Mouse (Mus musculus): ENCODE measurements around the gene Fndc4.

Fndc4 gene

DNA sequence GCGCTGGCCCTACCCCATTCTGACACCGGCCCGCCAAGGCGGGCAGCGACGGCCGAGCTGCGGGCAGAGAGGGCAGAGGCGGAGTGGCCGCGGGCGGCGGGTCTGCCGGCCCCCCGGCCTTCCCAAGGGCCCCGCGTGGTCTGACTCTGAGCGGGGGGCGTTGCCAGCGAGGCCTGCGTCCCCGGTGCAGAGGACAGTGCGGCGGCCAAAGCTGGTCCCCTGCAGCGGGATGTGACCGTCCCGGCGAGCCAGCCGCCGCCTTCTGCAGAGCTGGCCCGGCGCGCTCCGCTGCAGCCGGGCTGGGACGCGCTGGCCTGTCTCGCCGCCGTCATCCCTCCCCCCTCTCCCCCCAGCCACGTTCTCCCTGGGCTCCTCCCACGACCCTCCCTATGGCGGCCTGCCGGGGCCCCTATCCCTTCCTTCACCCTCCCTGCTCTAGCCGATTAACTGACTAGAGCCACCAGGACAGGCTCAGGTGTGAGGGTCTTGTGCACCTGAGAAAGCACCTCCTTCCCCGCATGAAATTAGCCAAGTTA is at the start of gene Fndc4:
TSS of gene Fndc4 (minus strand) at position 475 of the 536 bp plus-strand sequence.
- DNase-seq (ENCODE audit: low read depth, low spot score): peak; percentile 42

DNA sequence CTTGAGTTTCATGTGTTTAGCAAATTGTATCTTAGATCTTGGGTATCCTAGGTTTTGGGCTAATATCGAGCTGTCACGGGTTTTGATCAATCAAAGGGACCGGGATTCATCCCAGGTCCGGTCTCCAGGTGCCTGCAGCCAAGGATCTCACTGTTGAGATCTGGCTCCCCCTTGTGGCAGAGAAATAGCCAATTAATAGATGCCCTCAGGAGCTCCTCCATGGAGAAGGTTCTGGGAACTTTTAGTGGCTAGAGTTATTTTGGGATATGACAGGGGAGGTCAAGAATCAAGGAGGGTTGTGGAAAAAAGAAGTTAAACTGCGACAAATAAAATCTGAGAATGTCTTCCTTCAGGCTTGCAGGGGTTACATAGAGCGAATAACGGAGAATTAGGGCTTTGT is 32.4 kb upstream of the Fndc4 start:
- DNase-seq (ENCODE audit: low read depth, low spot score): peak; percentile 54

DNA sequence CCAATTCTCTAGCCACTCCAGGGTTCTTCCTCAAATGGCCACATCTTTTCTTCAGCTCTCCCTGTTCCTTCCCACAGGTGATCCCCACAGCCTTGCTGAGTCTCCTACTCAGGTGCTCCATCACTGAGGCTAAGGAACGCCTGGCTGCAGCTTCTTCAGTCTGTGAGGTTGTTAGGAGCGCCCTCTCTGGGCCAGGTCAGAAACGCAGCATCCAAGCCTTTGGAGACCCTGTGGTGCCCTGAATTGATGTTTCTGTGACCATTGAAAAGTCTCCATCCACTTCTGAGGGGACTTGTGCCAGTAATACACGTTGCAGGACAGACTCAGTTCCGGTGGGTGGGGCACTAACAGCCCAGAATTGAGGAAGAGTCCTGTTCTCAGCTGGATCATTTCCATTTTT is 31.0 kb upstream of the Fndc4 start:
- no peak for DNase-seq (ENCODE audit: low read depth, low spot score)

DNA sequence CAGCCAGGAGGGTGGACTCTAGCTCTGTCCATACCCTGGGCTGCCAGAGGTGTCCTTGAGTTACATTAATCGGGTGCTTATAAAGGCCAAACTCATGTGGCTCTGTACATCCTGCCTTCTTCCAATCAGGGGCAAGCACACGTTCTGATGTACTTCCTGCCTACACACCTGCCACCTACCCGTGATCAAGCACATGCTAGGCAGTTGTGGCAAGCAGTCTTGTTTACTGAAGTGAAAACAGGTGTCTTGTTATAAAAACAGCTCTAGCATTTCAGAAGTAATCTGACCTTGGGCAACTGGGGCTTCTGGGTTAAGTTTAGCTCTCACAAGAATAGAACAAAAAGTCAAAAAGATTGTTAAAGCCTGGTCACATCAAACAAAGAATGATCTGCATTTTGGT is 28.2 kb upstream of the Fndc4 start:
- DNase-seq (ENCODE audit: low read depth, low spot score): no peak

DNA sequence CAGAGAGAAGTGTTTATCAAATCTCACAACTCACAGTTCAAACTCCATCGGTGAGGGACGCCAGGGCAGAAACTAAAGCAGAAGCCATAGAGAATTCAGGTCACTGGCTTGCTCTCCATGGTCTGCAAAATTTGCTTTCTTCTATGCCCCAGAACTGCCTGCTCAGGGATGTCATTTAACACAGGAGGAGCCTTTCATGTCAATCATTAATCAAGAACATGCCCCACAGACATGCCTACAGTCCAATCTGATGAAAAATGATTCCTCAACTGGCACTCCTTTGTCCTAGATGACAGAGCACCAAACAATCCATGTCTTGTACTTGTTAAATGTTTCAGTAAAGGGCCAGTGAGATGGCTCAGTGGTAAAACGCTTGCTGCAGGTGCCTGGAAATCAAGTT is 26.9 kb upstream of the Fndc4 start:
- DNase-seq (ENCODE audit: low read depth, low spot score): no peak

DNA sequence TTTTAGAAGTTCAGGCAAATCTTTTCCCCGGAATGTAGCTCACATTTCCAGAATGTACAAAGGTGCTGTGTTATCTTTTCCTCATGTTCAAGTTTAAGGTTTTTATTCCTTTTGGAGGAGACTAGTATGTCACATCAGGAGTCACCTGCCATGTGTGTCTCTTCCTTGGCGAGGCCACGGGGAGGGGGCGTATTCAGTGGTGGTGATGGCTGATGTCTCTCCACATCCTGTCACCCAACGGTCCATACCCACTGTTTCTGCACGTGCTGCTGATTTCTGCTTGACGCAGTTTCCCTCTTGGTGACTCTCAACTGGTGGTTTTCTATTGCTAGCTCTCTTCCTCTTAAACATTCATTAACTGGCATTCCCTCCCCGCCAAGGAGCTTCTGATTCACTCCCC is 16.9 kb upstream of the Fndc4 start:
- DNase-seq (ENCODE audit: low read depth, low spot score): no peak

DNA sequence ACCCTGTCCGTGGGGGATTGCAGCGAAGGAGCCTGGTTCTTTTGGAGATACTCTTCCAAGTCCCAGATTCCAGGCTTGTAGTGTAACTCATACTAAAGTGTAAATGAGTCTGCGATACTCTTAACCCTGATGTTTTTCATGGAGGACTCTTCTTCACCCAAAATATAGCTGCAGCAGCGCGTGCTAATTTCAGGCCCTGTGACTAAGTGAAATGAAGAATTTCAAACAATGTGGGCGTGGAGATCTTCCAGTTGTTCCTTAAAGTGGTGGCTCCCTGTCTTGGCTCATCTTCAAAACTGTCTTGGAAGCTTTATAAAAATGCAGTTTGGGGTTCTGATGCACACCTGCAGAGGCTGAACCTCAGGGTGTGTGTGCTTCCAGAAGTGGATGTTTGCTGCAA is 7.2 kb upstream of the Fndc4 start:
- no peak for DNase-seq (ENCODE audit: low read depth, low spot score)

DNA sequence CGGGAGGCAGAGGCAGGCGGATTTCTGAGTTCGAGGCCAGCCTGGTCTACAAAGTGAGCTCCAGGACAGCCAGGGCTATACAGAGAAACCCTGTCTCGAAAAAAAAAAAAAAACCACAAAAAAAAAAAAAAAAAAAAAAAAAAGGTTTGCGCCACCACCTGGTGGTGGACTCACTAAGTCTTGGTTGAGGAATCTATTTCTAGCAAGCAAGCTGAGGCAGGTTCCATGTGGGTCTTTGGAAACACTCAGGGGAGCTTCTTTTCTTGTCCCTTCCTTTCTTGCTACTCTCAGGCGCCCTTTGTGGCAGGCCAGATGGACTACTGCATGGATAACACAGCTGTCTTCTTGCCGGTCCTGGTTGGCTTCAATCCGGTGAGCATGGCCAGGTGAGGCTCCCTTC is 6.0 kb upstream of the Fndc4 start:
- DNase-seq (ENCODE audit: low read depth, low spot score): no peak

DNA sequence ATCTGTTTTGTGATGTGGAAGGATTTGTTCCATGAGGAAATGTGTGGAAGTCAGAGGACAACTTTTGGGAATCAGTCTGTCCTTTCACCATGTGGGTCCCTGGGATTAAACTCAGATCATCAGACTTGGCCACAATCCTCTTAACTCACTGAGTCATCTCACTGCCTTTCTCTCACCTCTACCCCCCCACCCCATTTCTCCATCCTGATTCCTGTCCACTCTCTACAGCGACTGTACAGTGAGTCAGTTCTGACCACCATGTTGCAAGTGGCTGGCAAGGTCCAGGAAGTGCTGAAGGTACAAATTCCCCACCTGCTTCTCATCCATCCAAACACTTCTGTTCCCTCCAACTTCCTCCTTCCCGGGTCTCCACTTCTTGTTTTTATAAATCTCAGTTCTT is 2.6 kb upstream of the Fndc4 start:
- DNase-seq (ENCODE audit: low read depth, low spot score): no peak

DNA sequence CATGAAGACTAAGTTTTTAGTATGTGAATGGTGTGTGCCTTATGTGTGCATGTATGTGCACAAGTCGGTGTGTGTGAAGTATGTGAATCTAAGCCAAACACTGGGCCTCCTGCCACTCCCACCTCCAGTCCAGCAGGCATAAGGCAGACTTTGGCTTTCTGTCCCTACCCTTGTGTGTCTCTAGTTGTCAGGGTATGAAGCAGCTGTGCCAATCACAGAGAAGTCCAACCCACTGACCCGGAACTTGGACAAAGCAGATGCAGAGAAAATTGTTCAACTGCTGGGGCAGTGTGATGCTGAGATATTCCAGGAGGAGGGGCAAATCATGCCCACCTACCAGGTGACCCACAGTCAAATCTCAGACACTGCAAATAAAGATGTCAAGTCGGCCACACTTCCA is 2.1 kb upstream of the Fndc4 start:
- DNase-seq (ENCODE audit: low read depth, low spot score): no peak

DNA sequence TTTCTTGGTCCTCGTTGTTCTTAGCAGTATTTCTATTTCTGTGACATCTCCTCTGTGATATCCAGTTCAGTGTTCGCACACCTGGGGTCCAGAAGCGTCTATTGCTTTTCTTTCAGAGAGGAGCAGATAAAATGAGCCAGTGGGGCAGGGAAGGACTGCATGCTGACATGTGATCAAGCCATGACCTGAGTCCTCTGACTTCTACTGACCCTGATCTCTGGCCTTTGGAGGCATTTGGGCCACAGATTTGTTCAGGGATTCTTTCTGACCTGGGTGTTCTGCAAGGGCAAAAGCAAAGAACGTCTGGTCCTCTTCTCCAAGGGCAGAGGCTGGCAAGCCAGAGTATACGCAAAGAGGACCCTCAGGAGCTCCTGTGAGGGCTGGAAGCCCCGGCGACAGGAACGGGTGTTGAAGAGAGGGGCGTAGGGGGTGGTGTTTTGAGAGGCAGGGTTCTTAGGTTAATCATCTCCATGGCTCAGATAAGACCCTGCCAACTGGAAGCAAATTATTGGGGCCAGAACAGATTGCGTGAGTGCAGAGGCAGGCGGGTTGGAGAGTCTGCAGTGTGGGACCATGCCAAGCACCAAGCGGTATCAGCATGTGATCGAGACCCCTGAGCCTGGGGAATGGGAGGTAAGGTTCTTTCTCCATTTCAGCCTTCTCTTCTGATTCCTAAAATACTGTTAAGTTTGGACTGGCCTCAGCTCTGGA is 1.3 kb upstream of the Fndc4 start, which contains the start of gene Gckr:
TSS of gene Gckr (plus strand) at position 397 of the 711 bp plus-strand sequence.
- DNase-seq (ENCODE audit: low read depth, low spot score): no peak

DNA sequence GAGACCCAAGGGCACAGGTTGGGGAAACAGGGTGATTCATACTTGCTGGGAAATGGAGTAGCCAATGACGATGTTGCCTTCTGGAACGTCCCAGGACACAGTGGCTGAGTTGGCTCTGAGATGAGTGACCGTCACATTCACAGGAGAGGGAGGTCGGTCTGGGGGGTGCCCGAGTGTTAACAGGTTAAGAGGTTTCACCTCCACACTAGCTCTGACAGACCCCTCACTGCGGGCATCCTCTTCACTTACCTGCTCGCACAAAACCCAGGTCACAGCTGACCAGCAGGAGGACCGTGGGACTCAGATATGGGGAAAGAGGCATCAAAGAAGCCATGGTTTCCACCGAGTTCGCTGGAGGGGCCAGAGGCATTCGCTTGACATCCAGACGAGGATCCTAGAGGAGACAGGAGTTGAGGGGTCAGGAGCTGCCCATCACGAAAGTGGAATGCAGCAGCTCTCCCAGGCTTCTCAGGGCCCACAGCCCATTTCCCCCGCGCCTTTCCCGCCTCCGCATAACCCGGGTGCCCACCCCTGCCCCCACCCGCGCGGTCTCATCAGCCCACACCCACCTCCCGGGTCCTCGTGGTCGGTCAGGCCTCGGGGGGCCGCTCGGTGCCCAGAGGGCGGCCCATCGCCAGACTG is 795 bp downstream of the Fndc4 start:
- no peak for DNase-seq (ENCODE audit: low read depth, low spot score)

DNA sequence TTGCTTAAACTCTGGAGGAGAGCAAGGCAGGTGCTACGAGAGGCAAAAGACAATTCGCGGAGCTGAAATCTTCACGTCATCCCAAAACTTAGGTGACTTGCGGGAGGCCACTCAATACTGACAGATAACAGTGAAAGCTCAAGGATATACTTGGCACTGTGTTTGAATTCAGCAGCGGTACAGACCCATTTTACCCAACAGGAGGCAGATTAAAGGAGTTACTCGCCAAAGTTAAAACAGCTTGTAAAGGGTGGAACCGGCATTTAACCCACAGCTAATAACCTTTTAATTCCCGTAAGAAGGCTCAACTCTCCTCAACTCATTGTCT is 4.6 kb downstream of the Fndc4 start:
- DNase-seq (ENCODE audit: low read depth, low spot score): no peak

DNA sequence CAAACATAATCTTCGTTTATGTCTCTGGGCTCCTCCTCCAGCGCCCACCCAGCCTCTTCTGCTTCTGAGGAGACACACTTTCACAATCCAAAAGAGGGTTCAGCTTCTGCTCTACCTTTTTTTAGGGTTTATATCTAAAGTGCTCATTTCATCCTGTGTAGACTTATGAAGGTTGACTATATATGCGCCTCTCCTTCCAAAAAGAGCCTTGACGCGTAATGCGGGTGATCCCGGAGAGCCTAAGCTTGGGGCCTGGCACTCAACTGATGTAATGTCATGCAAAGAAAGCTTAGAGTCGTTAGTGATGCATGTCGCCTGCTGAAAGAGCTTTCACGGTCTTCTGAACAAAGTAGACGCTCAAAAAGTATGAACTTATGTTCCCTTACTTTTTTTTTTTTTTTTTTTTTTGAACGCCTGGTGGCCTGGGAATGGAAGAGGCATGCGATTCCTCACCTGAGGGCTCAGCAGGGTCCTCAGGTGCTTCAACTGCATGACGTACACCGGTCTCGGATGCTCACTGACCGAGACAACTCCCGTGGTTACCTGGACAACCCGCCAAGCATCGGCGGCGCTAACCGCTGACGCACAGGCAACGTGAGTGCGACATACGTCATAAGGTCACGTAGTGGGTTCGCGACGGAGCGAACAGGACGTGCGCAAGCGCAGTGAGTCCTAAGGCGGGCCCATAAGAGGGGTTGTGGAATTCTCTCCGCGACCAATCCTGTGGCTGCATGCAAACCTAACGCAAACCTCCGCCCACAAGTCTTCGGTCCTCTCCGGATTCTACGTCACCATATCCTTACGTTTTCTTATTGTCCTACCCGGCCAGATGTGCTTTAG is 5.1 kb downstream of the Fndc4 start, which contains the start of gene Ift172:
TSS of gene Ift172 (minus strand) at position 596 of the 840 bp plus-strand sequence.
- DNase-seq (ENCODE audit: low read depth, low spot score): peak; percentile 92

DNA sequence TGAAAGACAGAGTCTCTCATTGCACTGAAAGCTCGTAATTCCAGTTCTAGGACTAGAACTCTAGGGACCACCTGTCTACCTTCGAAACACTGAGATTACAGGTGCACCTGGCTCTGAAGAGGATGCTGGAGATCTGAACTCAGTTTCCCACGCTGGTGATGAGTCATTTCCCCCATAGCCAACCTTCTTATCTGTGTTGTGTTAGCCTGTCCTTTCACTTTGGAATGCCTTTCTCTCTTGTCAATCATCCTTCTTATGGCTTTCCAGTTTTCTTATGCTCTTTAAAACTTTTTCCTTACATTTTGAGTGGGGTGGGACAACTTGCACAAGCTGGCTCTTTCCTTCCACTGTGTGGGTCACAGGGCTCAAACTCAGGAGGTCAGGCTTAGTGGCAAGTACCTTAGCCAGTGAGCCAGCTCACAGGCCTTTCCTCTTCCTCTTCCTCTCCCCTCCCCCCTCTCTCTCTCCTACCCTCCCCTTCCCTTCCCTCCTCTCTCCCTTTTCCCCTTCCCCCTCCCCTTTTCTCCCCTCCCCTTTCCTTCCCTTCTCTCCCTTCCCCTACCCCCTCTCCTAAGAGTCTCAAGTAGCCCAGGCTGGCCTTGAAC is 6.2 kb downstream of the Fndc4 start:
- no peak for DNase-seq (ENCODE audit: low read depth, low spot score)

DNA sequence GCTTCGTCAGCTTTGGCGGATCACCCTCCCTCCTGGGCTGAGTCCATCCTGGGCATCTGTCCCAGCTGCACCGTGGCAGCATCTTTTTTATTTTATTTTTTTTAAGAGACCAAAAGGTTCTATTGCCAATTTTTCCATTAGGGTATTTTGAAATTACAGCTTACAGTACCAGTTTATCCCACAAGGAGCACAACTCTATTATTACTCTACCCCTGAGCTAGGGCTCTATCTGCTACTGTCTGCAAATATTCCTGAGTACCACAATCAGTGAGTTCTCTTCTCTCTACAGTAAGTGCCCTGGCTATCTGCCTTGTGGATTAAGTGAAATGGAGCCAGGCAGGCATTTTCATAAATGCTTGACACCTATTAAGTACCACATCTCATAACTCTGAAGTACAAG is 7.2 kb downstream of the Fndc4 start:
- DNase-seq (ENCODE audit: low read depth, low spot score): no peak

DNA sequence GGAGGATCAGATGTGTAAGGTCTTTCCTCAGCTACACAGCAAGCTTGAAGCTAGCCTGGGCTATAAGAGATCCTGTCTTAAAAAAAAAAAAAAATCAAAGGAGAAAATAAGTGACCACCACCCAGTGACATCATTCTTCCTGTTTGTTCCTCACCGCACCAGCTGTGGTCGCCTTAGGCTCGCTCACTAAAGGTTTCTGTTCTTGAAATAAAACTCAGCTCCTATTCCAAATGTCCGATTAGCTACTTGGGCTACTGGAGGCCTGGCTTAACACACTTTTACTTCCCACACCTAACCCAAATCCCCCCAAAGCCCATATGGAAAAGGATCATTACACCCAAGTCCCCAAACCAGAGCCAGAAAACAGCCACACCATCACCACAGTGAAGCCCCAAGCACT is 7.7 kb downstream of the Fndc4 start:
- DNase-seq (ENCODE audit: low read depth, low spot score): no peak

DNA sequence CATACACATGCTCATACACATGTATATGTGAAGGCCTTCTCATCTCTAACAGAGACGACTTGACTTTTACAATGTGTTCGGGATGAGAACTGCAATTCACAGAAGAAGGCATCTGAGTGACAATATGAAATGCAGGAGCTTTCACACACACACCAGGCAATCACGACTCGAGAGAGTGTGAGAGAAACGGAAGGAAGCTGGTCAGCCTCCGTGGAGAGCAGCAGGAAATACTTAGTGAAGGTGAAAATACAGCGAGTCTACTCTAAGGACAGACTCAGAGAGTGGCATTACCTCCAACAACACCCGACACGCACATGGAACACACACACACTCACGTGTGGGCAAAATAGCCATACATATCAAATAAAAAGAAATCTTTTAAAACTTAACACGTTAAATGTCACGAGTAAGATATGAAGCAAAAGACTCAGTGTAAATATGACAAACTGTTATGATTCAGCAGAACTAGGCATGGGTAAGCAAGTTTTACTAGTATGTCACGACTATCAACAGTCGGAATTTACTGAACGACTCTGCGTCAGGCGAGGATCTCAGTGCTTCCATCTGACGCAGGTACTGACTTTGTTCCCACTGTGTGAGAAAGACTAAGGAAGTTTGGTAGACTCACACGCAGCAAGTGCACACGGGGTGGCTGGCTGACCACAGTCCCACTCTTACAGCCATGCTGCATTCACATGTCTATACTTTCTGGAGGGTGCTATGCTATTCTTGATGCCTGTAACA is 16.5 kb downstream of the Fndc4 start:
- no peak for DNase-seq (ENCODE audit: low read depth, low spot score)

DNA sequence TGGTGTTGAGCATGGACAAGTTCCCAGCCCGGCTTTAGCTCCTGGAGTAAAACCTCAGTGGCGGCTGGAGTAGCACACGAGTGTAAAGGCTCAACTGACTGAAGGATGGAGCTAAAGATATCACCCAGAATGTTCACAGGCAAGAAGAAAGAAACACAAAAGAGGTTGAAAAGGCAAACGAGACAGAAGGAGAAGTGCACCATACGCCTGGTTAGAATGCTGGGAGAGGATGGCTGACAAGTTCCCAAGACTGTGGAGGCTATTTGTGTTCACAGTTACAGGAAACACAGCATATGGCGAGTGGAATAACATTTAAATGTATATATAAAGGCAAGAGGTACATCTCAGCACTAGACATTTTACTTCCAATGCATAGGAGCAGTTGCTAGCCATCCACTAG is 22.9 kb downstream of the Fndc4 start:
- DNase-seq (ENCODE audit: low read depth, low spot score): no peak

DNA sequence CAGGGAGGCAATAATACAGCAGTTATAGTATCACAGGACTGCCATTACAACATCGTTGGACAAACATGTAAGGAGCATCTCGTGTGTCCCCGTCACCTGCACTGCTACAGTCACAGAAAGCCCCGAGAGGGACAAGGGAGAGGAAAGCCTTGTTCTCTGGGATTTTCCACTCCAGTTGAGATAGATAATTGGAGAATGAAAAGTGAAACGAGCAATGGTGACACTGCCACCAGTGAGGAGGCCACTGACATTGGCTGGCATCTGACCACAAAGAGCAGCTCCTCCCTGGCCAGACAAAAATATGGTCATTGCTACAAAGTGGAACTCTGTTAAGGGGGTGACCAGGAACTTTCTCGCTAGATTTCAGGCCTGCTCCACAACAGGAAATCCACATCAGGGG is 28.2 kb downstream of the Fndc4 start:
- DNase-seq (ENCODE audit: low read depth, low spot score): no peak

DNA sequence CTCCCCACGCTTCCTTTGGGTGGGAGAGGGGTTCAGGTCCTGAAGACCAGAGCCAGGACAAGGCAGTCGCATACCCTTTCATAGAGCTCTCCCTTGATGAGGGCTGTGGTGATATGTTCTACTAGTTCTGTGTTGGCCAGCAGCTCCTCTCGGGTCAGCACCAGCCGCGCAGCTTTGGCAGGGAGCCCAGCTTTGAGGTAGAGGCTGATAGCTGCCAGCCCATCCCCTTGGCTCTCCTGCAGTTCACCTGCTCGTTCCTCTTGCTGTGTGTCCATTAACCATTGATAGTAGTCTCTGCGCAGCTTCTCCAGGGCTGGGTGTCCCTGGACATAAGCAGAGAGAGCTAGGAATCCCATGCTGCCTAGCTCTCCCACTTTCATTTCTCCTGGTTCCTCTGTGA is 29.8 kb downstream of the Fndc4 start:
- no peak for DNase-seq (ENCODE audit: low read depth, low spot score)
